Mouse (Mus musculus) forebrain, embryonic 12.5 days (tissue): ENCODE data around the gene Fat1. TPM values are rescaled to one million over a fixed set of nuclear protein-coding genes. Genes with fewer than 3 reads are reported as not detected.

Source experiments
- ATAC-seq: fragments of 200-750 bp; cut with Nextera tagmentation; 2 replicates; pipeline ENCODE4 v1.8.0; 2017; ENCODE audit warnings: moderate TSS enrichment; ENCODE audit not compliant: low FRiP score
- H3K27ac ChIP-seq: fragments of 300-500 bp; sonication (generic); 2 replicates; pipeline ENCODE4 v1.5.1; 2016; ENCODE audit warnings: mild to moderate bottlenecking
- H3K27me3 ChIP-seq: fragments of 300-500 bp; sonication (generic); 2 replicates; pipeline ENCODE4 v1.6.1; 2016; ENCODE audit warnings: mild to moderate bottlenecking
- H3K36me3 ChIP-seq: fragments of 300-500 bp; sonication (generic); replicated peaks from 2 replicates; pipeline ENCODE4 v1.6.1; 2016; ENCODE audit warnings: mild to moderate bottlenecking
- H3K4me1 ChIP-seq: fragments of 300-500 bp; sonication (generic); 2 replicates; pipeline ENCODE4 v1.6.1; 2016
- H3K4me2 ChIP-seq: fragments of 300-500 bp; sonication (generic); 2 replicates; pipeline ENCODE4 v1.6.1; 2016; ENCODE audit warnings: mild to moderate bottlenecking, moderate library complexity
- H3K4me3 ChIP-seq: fragments of 300-500 bp; sonication (generic); replicated peaks from 2 replicates; pipeline ENCODE4 v1.5.1; 2016; ENCODE audit warnings: mild to moderate bottlenecking
- H3K9ac ChIP-seq: fragments of 300-500 bp; sonication (generic); 2 replicates; pipeline ENCODE4 v1.6.1; 2016; ENCODE audit warnings: mild to moderate bottlenecking
- H3K9me3 ChIP-seq: fragments of 300-500 bp; sonication (generic); 2 replicates; pipeline ENCODE4 v1.6.1; 2016
- WGBS: fragments of 180-500 bp; shearing (Covaris S2); methylation state at CpG from one replicate; pipeline ENCODE4 v1.1.7; 2016; 5-methylcytosine and 5-hydroxymethylcytosine counted together
- polyA plus RNA-seq: library from polyadenylated mRNA; unstranded; fragments of >200 nt; fragmentation: Nextera tagmentation; extraction: Ambion mirVana; gene quantifications from 2 replicates; pipeline ENCODE4 v1.2.1, GENCODE M21; 2016

Gene Fat1
- 22.2 and 22.7 TPM in 2 replicates for polyA plus RNA-seq

DNA sequence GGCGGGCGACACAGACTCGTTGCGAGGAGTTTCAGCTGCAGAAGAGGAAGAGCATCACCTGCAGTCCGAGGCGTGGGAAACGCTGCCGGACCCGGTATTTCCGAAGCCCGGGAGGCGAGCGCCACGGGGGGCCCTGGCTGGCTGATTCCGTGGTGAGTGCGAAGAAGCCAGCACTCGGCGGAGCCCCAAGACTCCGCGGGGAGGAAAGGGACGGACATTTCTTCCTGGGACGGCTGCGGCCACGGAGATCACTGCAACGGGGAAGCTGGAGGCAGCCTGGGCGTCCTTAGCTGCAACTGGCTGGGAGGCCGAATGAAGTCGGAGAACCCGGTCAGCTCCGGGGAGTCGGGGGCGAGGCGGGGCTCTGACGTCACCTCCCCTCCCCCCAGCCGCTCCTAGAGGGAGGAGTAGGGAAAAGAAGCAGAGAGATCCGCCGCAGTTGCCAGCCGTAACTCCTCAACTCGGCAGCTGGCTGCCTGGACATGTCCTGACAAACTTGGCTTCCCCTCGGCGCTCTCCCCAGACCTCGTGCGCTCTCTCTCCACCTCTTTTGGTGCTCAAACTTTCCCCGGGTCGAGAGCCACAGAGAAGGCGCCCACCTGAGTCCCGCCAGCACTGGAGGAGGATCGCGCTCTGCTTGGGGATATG lies at the start of gene Fat1:
Gene Fat1 (plus strand): TSS at position 598 of the 648 bp plus-strand sequence.
- peak within 1 kb of the TSS; percentile 76 for H3K4me2 ChIP-seq
- no peaks in the 10 kb centered on the region for H3K9me3 ChIP-seq
- peak; percentile 52 for ATAC-seq
- H3K4me1 ChIP-seq = peaks cover 14% of the 10 kb centered on the region
- peak within 1 kb of the TSS; percentile 78 for H3K4me3 ChIP-seq
- under 1% methylated on average over 49 of the region's 49 CpGs for WGBS
- peak within 1 kb of the TSS; percentile 89 for H3K27ac ChIP-seq
- no peaks in the 10 kb centered on the region for H3K27me3 ChIP-seq
- peak within 1 kb of the TSS; percentile 68 for H3K9ac ChIP-seq
- H3K36me3 ChIP-seq = no peaks in the 10 kb centered on the region

- H3K9ac ChIP-seq = no peak overlapping the region
- no peaks in the 10 kb centered on the region for H3K27me3 ChIP-seq
- H3K4me1 ChIP-seq = peaks cover 6% of the 10 kb centered on the region; the same call in 1 of the 2 replicates
- 82% methylated on average over 6 of the region's 6 CpGs for WGBS
- H3K4me2 ChIP-seq = no peak overlapping the region
- ATAC-seq = no peak
- H3K36me3 ChIP-seq = no peaks in the 10 kb centered on the region
- H3K4me3 ChIP-seq = no peak overlapping the region
- H3K27ac ChIP-seq = no peak overlapping the region
- H3K9me3 ChIP-seq = no peaks in the 10 kb centered on the region
These were observed 40.6 kb upstream of the Fat1 start for GRCm38 (mm10) chr8:44894626-44895025.

DNA sequence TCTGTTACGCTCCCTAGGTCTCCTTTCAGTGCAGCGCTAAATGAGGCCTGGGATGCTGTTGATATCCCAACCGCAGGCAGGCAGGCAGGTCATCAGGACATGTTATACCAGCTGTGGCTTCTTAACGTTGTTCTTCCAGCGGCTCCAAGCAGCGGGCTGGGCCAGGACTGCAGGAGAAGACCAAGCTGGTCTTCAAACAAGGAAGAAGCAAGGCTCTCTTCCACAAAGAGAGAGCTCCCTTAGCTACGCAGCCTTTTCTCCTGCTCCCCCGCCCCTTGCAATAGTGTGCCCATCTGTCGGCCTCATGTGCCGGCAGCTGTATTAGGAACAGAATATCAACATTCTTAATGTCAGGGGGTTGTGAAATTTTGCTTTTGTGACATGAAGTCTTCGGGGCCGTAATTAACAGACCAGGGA lies 35.7 kb upstream of the Fat1 start:
- H3K4me3 ChIP-seq = no peak overlapping the region
- no peaks in the 10 kb centered on the region for H3K36me3 ChIP-seq
- no peak overlapping the region for H3K4me2 ChIP-seq
- 0 out of 2 replicates have a peak overlapping the region, but pooled peaks have one; percentile 19 for H3K27ac ChIP-seq
- H3K4me1 ChIP-seq = peaks cover 7% of the 10 kb centered on the region; the same call in 1 of the 2 replicates
- H3K9ac ChIP-seq = no peak overlapping the region
- no peaks in the 10 kb centered on the region for H3K27me3 ChIP-seq
- ATAC-seq = peak; percentile 49; the same call in 1 of the 2 replicates
- 50% methylated on average over 12 of the region's 12 CpGs for WGBS
- H3K9me3 ChIP-seq = no peaks in the 10 kb centered on the region

DNA sequence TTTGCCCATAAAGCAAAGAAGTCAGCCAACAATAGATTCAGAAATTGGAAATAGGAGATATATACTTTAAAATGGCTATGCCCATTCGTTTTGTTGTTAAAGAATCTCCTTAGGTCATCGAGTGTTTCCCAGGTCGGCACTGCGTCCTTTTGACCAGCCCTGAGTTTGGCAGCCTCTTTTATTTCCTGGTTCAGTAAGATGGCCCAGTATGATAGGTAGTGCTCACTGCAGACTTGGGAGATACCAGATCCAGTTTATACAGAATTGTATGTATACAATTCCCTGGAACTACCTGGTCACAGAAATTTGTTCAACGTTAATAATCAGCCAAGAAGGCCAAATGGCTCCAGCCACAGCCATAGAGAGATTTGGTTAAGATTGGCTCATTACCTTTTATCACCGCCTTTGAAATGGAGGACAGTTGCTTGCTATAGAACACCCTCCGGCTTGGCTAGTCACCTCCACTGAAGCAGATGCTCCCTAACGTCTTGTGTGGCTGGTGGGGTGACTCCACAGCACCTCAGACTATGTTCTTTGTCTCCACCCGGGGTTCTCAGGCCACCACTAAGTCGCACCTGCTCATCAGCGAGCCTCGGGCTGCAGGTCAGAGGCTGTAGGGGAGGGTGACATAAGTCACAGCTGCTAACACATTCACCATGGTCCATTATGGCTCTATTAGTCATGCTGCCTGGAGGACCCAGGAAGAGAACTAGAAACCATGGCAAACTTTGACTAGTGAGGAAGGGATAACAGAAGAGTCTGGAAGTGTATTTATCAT lies 23.9 kb upstream of the Fat1 start:
- no peak overlapping the region for H3K27ac ChIP-seq
- H3K9me3 ChIP-seq = no peaks in the 10 kb centered on the region
- no peak overlapping the region for H3K4me3 ChIP-seq
- no peaks in the 10 kb centered on the region for H3K36me3 ChIP-seq
- no peaks in the 10 kb centered on the region for H3K27me3 ChIP-seq
- H3K9ac ChIP-seq = no peak overlapping the region
- no peaks in the 10 kb centered on the region for H3K4me1 ChIP-seq
- no peak for ATAC-seq
- H3K4me2 ChIP-seq = no peak overlapping the region
- WGBS = 85% methylated on average over 12 of the region's 12 CpGs

GRCm38 (mm10) chr8:44919487-44920082 lies 15.7 kb upstream of the Fat1 start:
- no peaks in the 10 kb centered on the region for H3K4me1 ChIP-seq
- no peak overlapping the region for H3K9ac ChIP-seq
- H3K4me3 ChIP-seq = no peak overlapping the region
- whole genome bisulfite sequencing = 62% methylated on average over 12 of the region's 12 CpGs
- H3K27me3 ChIP-seq = no peaks in the 10 kb centered on the region
- no peaks in the 10 kb centered on the region for H3K36me3 ChIP-seq
- no peaks in the 10 kb centered on the region for H3K9me3 ChIP-seq
- no peak overlapping the region for H3K4me2 ChIP-seq
- no peak overlapping the region for H3K27ac ChIP-seq
- ATAC-seq = peak; percentile 80; the same call in 1 of the 2 replicates

- Histone ChIP-seq H3K36me3 (no peaks in the 10 kb centered on the region), H3K9me3 (no peaks in the 10 kb centered on the region), H3K4me2 (no peak overlapping the region), H3K27ac (no peak overlapping the region), H3K4me3 (no peak overlapping the region), H3K27me3 (no peaks in the 10 kb centered on the region), H3K9ac (no peak overlapping the region), H3K4me1 (no peaks in the 10 kb centered on the region)
- 60% methylated on average over 7 of the region's 7 CpGs for WGBS
- ATAC-seq = peak; percentile 31; the same call in 1 of the 2 replicates
These were observed 14.7 kb upstream of the Fat1 start for GRCm38 (mm10) chr8:44920379-44921032.

DNA sequence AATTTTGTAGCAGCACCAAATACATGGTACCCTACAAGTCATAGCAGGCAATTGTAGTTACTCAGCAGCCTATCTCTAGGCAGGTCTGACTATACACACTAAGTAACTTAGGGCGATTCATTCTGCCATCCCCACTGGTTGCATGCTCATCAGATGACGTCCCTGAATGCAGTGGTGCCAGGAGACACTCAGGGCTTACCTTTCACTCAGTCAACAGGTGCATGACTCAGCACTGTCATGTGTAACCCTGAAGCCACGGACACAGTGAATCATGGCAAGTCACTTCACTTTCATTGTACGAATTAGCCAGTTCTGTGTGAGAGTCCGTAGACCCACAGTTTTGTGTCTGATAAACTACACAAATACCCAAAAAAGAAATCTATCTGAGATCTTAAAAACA lies 10.3 kb upstream of the Fat1 start:
- Histone ChIP-seq H3K27ac (no peak overlapping the region), H3K4me1 (no peaks in the 10 kb centered on the region), H3K4me2 (no peak overlapping the region), H3K4me3 (no peak overlapping the region), H3K9ac (no peak overlapping the region), H3K9me3 (no peaks in the 10 kb centered on the region), H3K27me3 (no peaks in the 10 kb centered on the region), H3K36me3 (no peaks in the 10 kb centered on the region)
- WGBS = 92% methylated on average over 5 of the region's 5 CpGs
- ATAC-seq = no peak

DNA sequence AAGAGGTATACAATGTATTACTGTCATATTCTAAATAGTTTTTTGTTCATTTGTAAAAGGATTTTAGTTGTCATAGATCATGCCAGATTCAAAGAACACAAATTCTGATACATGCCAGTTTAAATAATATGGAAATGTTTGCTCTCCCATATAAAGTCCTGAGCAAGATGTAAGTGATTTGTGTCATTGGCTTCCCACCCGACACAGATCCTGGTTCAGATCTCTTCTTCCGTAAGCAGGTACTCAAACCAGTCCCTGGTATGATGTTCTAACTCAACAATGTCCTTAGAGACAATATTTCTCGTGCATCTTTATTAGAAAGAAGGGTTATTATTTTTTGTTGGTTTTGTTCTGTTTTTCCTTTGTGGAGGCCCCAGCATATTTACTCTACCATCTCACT lies 5.2 kb upstream of the Fat1 start:
- Histone ChIP-seq H3K4me1 (peaks cover 8% of the 10 kb centered on the region; the same call in 1 of the 2 replicates), H3K4me3 (no peak overlapping the region), H3K9me3 (no peaks in the 10 kb centered on the region), H3K4me2 (no peak overlapping the region), H3K27me3 (no peaks in the 10 kb centered on the region), H3K36me3 (no peaks in the 10 kb centered on the region), H3K9ac (no peak overlapping the region), H3K27ac (no peak overlapping the region)
- 90% methylated on average over 3 of the region's 3 CpGs for WGBS
- ATAC-seq = no peak

GRCm38 (mm10) chr8:44932546-44933342 lies 2.5 kb upstream of the Fat1 start:
- no peak overlapping the region for H3K4me3 ChIP-seq
- no peak for ATAC-seq
- H3K27me3 ChIP-seq = no peaks in the 10 kb centered on the region
- H3K9me3 ChIP-seq = no peaks in the 10 kb centered on the region
- H3K9ac ChIP-seq = no peak overlapping the region
- H3K4me2 ChIP-seq = no peak overlapping the region
- 94% methylated on average over 9 of the region's 9 CpGs for WGBS
- peaks cover 8% of the 10 kb centered on the region; the same call in 1 of the 2 replicates for H3K4me1 ChIP-seq
- no peaks in the 10 kb centered on the region for H3K36me3 ChIP-seq
- H3K27ac ChIP-seq = no peak overlapping the region

DNA sequence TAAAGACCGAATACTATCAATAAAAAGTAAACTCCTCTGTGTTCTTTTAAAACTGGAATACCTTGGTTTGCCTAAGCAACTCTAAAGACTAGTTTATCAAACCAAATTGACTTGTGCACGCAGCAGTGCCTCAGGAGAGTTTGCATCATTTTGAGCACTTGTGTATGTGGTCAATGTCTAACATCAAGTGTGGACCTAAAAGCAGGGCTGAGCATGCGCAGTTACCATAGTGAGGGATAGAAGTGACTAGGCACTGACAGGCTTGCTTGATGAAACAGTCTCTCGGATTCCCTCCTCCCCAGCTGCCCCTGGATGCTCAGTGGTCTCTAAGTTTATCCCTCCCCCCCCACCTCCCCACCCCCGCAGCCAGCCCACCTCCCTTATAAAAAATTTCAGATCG lies 1.8 kb upstream of the Fat1 start:
- no peak for ATAC-seq
- 41% methylated on average over 6 of the region's 6 CpGs for WGBS
- H3K4me3 ChIP-seq = peak overlapping the region; percentile 78

GRCm38 (mm10) chr8:44934416-44934815 lies 831 bp upstream of the Fat1 start:
- H3K27ac ChIP-seq = peak overlapping the region; percentile 89
- H3K36me3 ChIP-seq = no peaks in the 10 kb centered on the region
- no peak for ATAC-seq
- H3K9me3 ChIP-seq = no peaks in the 10 kb centered on the region
- peaks cover 9% of the 10 kb centered on the region for H3K4me1 ChIP-seq
- peak overlapping the region; percentile 68; the same call in 1 of the 2 replicates for H3K9ac ChIP-seq
- 4% methylated on average over 13 of the region's 13 CpGs for WGBS
- H3K4me2 ChIP-seq = peak overlapping the region; percentile 76
- no peaks in the 10 kb centered on the region for H3K27me3 ChIP-seq
- H3K4me3 ChIP-seq = peak overlapping the region; percentile 78

More for the DNA sequence above, 1.8 kb upstream of the Fat1 start:
- H3K9ac ChIP-seq = no peak overlapping the region
- peak overlapping the region; percentile 76 for H3K4me2 ChIP-seq
- H3K4me1 ChIP-seq = peaks cover 8% of the 10 kb centered on the region; the same call in 1 of the 2 replicates
- no peaks in the 10 kb centered on the region for H3K27me3 ChIP-seq
- H3K36me3 ChIP-seq = no peaks in the 10 kb centered on the region
- no peak overlapping the region for H3K27ac ChIP-seq
- no peaks in the 10 kb centered on the region for H3K9me3 ChIP-seq
